Comparison of ENCODE assay signal across 14 mouse cellular contexts in the genomic region with DNA sequence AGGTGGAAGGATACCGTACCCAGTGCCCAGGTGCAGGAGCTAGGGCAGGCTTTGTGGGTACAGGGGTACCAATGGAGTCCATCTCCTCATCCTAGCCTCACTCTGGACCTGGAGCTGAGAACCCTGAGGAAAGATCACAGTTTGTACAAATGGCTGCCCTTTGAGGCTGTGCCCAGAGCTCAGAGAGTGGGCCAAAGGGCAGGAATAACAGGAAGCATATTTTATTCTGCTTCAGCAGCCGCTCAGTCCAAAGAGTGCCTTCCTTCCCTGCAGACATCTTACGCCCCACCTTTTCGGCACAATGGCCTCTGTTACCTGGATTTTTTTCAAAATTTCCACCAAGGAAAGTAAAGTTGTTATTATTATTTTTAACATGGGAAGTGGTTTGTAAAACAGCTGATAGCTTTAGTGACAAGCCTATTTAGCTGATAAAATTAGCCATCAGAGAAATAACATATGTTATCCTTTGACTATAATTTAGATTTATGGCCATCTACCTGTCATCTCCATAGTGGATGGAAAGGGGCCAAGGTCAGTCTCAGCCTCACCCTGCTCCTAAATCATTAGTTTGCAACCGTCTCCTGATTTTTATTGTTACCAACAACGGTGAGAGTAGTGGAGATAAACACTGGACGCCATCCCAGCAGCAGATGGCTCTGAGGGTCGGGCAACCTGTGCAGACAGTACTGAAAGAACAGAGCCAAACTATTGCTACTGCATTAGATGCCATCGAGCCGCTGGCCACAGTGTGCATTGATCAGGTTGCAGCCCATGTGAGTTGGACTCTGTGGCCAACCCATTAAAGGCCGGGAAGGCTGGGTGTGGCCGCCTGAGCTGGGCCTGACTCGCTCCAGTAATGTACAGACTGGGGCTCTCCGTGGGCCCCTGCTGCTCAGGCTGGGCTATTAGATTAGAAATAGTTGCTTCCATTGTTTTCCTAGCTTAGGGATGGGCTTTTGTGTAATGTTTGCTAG.
DNase-seq lines count a peak whose midpoint lies in the region; ATAC-seq and TF ChIP-seq lines count a peak whose summit lies in the region.
"Had no signal": no experiment of that assay in that cellular context is flagged by ENCODE, and none has a peak within 500 bp of the region (broad histone marks: within the 10 kb centered on the region; RNA-seq: fewer than 3 reads in every experiment).

No protein-coding gene starts in this region.

- DNase-seq in hindbrain, embryonic 10.5 days (ENCODE audit: low spot score): no peak
- no peak for DNase-seq in midbrain, postnatal 0 days (ENCODE audit: low spot score)
- no peak for DNase-seq in embryonic facial prominence, embryonic 10.5 days (ENCODE audit: low spot score)
- no peak for DNase-seq in lung, adult 2 months
- DNase-seq: adrenal gland, adult 2 months; heart, postnatal 10 days; thymus, postnatal 14 days had no signal

- H3K4me2 ChIP-seq in hindbrain, embryonic 13.5 days: no peak overlapping the region
- H3K4me2 ChIP-seq in midbrain, postnatal 0 days (ENCODE audit: low read depth, low read length, poor library complexity, severe bottlenecking): no peak overlapping the region
- H3K4me2 ChIP-seq in midbrain, embryonic 13.5 days (replicated peaks): no peak overlapping the region
- H3K4me2 ChIP-seq in stomach, embryonic 16.5 days (ENCODE audit: low read depth, low read length): no peak overlapping the region
- H3K4me2 ChIP-seq: embryonic facial prominence, embryonic 15.5 days; liver, embryonic 15.5 days had no signal

- no peak for TF ChIP-seq POLR2A in lung, adult 2 months (IDR thresholded peaks at IDR 0.05; ENCODE audit: borderline replicate concordance, extremely low read depth, low read depth, low read length)

- H3K4me1 ChIP-seq in hindbrain, embryonic 10.5 days (replicated peaks): peaks cover 30% of the 10 kb centered on the region
- peaks cover 3% of the 10 kb centered on the region for H3K4me1 ChIP-seq in hindbrain, embryonic 13.5 days (replicated peaks)
- H3K4me1 ChIP-seq in midbrain, postnatal 0 days (ENCODE audit: insufficient read depth, low read length): no peaks in the 10 kb centered on the region
- H3K4me1 ChIP-seq in midbrain, embryonic 13.5 days (replicated peaks): 0 out of 2 replicates have a peak, but pooled peaks cover 3% of the 10 kb centered on the region
- H3K4me1 ChIP-seq in embryonic facial prominence, embryonic 10.5 days: peaks cover 34% of the 10 kb centered on the region
- peaks cover 4% of the 10 kb centered on the region; the same call in 1 of the 2 replicates for H3K4me1 ChIP-seq in stomach, embryonic 16.5 days (ENCODE audit: control insufficient read depth, insufficient read depth, low read length)
- H3K4me1 ChIP-seq in lung, adult 2 months (ENCODE audit: control insufficient read depth, insufficient read depth, low read length): no peaks in the 10 kb centered on the region
- H3K4me1 ChIP-seq: embryonic facial prominence, embryonic 15.5 days; liver, embryonic 15.5 days had no signal

- no peak overlapping the region for H3K4me3 ChIP-seq in hindbrain, embryonic 10.5 days
- no peak overlapping the region for H3K4me3 ChIP-seq in hindbrain, embryonic 13.5 days
- H3K4me3 ChIP-seq in midbrain, postnatal 0 days (ENCODE audit: low read depth, low read length): no peak overlapping the region
- no peak overlapping the region for H3K4me3 ChIP-seq in midbrain, embryonic 13.5 days (replicated peaks)
- H3K4me3 ChIP-seq in embryonic facial prominence, embryonic 10.5 days: no peak overlapping the region
- H3K4me3 ChIP-seq in stomach, embryonic 16.5 days (replicated peaks; ENCODE audit: low read length): no peak overlapping the region
- no peak overlapping the region for H3K4me3 ChIP-seq in lung, adult 2 months (replicated peaks; ENCODE audit: extremely low read depth, low read depth, low read length)
- H3K4me3 ChIP-seq: embryonic facial prominence, embryonic 15.5 days; liver, embryonic 15.5 days had no signal

- no peaks in the 10 kb centered on the region for H3K27me3 ChIP-seq in hindbrain, embryonic 10.5 days (ENCODE audit: insufficient read depth, poor library complexity, severe bottlenecking)
- 0 out of 2 replicates have a peak, but pooled peaks cover 2% of the 10 kb centered on the region for H3K27me3 ChIP-seq in hindbrain, embryonic 13.5 days
- no peaks in the 10 kb centered on the region for H3K27me3 ChIP-seq in midbrain, postnatal 0 days (ENCODE audit: insufficient read depth, low read length)
- no peaks in the 10 kb centered on the region for H3K27me3 ChIP-seq in midbrain, embryonic 13.5 days
- no peaks in the 10 kb centered on the region for H3K27me3 ChIP-seq in embryonic facial prominence, embryonic 10.5 days (replicated peaks; ENCODE audit: low read depth, poor library complexity, severe bottlenecking)
- no peaks in the 10 kb centered on the region for H3K27me3 ChIP-seq in stomach, embryonic 16.5 days (ENCODE audit: control insufficient read depth, insufficient read depth, low read length)
- H3K27me3 ChIP-seq: embryonic facial prominence, embryonic 15.5 days; liver, embryonic 15.5 days had no signal

- 0 out of 2 replicates have a peak, but pooled peaks cover 6% of the 10 kb centered on the region for H3K36me3 ChIP-seq in hindbrain, embryonic 10.5 days
- 0 out of 2 replicates have a peak, but pooled peaks cover 6% of the 10 kb centered on the region for H3K36me3 ChIP-seq in hindbrain, embryonic 13.5 days
- H3K36me3 ChIP-seq in midbrain, postnatal 0 days (ENCODE audit: insufficient read depth, low read length): peaks cover 4% of the 10 kb centered on the region; the same call in 1 of the 2 replicates
- peaks cover 11% of the 10 kb centered on the region; the same call in 1 of the 2 replicates for H3K36me3 ChIP-seq in midbrain, embryonic 13.5 days
- no peaks in the 10 kb centered on the region for H3K36me3 ChIP-seq in embryonic facial prominence, embryonic 10.5 days (replicated peaks)
- no peaks in the 10 kb centered on the region for H3K36me3 ChIP-seq in stomach, embryonic 16.5 days (ENCODE audit: control insufficient read depth, insufficient read depth, low read length)
- H3K36me3 ChIP-seq: embryonic facial prominence, embryonic 15.5 days; G1E; liver, embryonic 15.5 days had no signal

- H3K27ac ChIP-seq in hindbrain, embryonic 10.5 days: peak overlapping the region; percentile 62
- H3K27ac ChIP-seq in hindbrain, embryonic 13.5 days: no peak overlapping the region
- no peak overlapping the region for H3K27ac ChIP-seq in midbrain, postnatal 0 days (ENCODE audit: low read depth, low read length)
- no peak overlapping the region for H3K27ac ChIP-seq in midbrain, embryonic 13.5 days
- peak overlapping the region; percentile 64; the same call in 1 of the 2 replicates for H3K27ac ChIP-seq in embryonic facial prominence, embryonic 10.5 days (replicated peaks)
- H3K27ac ChIP-seq in stomach, embryonic 16.5 days (ENCODE audit: low read length): peak overlapping the region; percentile 19; the same call in 1 of the 2 replicates
- H3K27ac ChIP-seq: embryonic facial prominence, embryonic 15.5 days; liver, embryonic 15.5 days had no signal

- WGBS in hindbrain, embryonic 10.5 days: 77% methylated on average over 14 of the region's 14 CpGs
- 69% methylated on average over 14 of the region's 14 CpGs for WGBS in hindbrain, embryonic 13.5 days
- 72% methylated on average over 14 of the region's 14 CpGs for WGBS in midbrain, postnatal 0 days
- WGBS in midbrain, embryonic 13.5 days: 72% methylated on average over 14 of the region's 14 CpGs
- WGBS in embryonic facial prominence, embryonic 10.5 days: 80% methylated on average over 14 of the region's 14 CpGs
- WGBS in stomach, embryonic 16.5 days: 55% methylated on average over 14 of the region's 14 CpGs
- 72% methylated on average over 14 of the region's 14 CpGs for WGBS in lung, adult 2 months

- no peak for ATAC-seq in hindbrain, embryonic 13.5 days (ENCODE audit: low FRiP score)
- ATAC-seq in midbrain, postnatal 0 days (ENCODE audit: low FRiP score): no peak
- ATAC-seq in midbrain, embryonic 13.5 days: no peak
- ATAC-seq in stomach, embryonic 16.5 days (ENCODE audit: insufficient read depth, low FRiP score): peak; percentile 77
- ATAC-seq in CD4-positive, CD25-positive, alpha-beta regulatory T cell, adult 4 months: no peak

- TF ChIP-seq CTCF in midbrain, postnatal 0 days (IDR thresholded peaks at IDR 0.05): no peak
- TF ChIP-seq CTCF in lung, adult 2 months (IDR thresholded peaks at IDR 0.05; ENCODE audit: insufficient read depth, low read length): no peak

- H3K9ac ChIP-seq in hindbrain, embryonic 13.5 days: no peak overlapping the region
- 0 out of 2 replicates have a peak overlapping the region, but pooled peaks have one; percentile 13 for H3K9ac ChIP-seq in midbrain, postnatal 0 days (replicated peaks; ENCODE audit: low read length, poor library complexity, severe bottlenecking)
- H3K9ac ChIP-seq in midbrain, embryonic 13.5 days (replicated peaks): no peak overlapping the region
- no peak overlapping the region for H3K9ac ChIP-seq in stomach, embryonic 16.5 days (ENCODE audit: low read length)
- H3K9ac ChIP-seq: embryonic facial prominence, embryonic 15.5 days; liver, embryonic 15.5 days had no signal

- peaks cover 9% of the 10 kb centered on the region for H3K9me3 ChIP-seq in hindbrain, embryonic 10.5 days
- no peaks in the 10 kb centered on the region for H3K9me3 ChIP-seq in hindbrain, embryonic 13.5 days
- H3K9me3 ChIP-seq in midbrain, postnatal 0 days (ENCODE audit: low read length): no peaks in the 10 kb centered on the region
- H3K9me3 ChIP-seq in midbrain, embryonic 13.5 days: peaks cover 8% of the 10 kb centered on the region; the same call in 1 of the 2 replicates
- H3K9me3 ChIP-seq in embryonic facial prominence, embryonic 10.5 days: peaks cover 12% of the 10 kb centered on the region
- 0 out of 2 replicates have a peak, but pooled peaks cover 4% of the 10 kb centered on the region for H3K9me3 ChIP-seq in stomach, embryonic 16.5 days (replicated peaks; ENCODE audit: control insufficient read depth, low read length)
- H3K9me3 ChIP-seq: embryonic facial prominence, embryonic 15.5 days; G1E; liver, embryonic 15.5 days had no signal

Comparison
In these comparisons a context has a peak if more than half of its experiments do, and no peak if none do; other contexts are left out.
1. H3K27ac ChIP-seq: peak in hindbrain, embryonic 10.5 days (single experiment), embryonic facial prominence, embryonic 10.5 days (single experiment) and stomach, embryonic 16.5 days (single experiment); none in hindbrain, embryonic 13.5 days (single experiment), midbrain, postnatal 0 days (single experiment) and midbrain, embryonic 13.5 days (single experiment).